Mouse (Mus musculus) heart, postnatal 4 days (tissue): ENCODE data around the gene 1700122O11Rik. TPM values are rescaled to one million over a fixed set of nuclear protein-coding genes. Genes with fewer than 3 reads are reported as not detected.

Experiments
- DNase-seq: peaks from one replicate; pipeline ENCODE4 v3.0.0; 2021
- total RNA-seq, 2 experiments: library from RNA; stranded (reverse); gene quantifications; 2 replicates each; pipeline ENCODE4 v1.2.3; 2021

The 1700122O11Rik gene
- total RNA-seq, 2 experiments from 2014 or later: not detected

DNA sequence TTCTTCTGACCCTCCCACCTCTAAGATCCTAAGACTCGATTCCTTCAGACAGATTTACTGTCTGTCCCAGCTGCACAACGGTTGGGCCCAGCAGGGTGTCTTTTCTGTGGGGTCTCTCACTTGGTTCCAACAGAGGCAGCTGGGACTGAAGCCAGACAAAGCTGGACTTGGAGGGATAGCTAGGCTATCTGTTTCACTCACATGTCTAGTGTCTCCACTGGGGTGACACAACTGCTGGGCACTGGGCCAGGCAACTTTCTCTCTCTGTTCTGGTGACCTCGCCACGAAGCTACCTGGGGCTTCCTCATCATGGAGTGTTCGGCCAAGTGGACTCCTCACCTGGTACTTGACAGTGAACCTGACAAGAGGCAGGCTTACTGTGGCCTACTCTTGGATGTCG is 10.4 kb downstream of the 1700122O11Rik start:
- DNase-seq: peak; percentile 80

DNA sequence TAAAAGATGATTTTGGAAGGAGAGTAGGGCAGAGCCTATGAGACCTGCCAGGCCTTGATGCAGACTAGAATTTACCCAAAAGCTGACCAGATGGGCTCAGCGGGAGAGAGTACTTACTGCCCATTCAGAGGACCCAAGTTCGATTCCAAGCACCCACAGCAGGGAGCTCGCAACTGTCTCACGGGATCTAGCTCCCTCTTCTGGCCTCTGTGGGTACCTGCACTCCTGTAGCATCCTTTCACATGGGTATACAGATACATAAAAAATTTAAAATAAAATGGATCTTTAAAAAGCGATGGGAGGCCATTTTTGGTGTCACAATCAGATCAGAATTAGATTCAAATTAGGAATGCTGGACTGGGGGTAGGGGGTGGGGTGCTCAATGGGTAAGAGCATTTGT is 11.1 kb downstream of the 1700122O11Rik start:
- no peak for DNase-seq

DNA sequence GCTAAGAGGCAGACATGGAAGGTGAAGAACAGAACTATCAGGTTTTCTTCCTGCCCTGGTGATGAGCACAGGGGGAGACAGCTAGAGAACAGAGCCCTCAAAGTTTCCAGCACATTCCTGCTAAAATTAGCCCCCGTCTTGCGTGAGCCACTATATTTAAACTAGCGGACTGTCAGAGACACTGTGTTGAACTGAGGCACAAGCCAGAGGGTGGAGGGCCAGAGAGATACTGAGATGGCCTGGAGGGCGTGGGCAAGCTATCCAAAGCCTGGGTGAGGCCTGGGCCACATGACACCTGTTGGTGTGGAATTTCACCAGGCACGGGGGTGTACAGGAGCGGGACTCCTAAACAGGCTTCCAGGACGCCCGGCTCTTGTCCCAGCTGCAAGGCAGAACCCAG is 14.0 kb downstream of the 1700122O11Rik start:
- peak; percentile 53 for DNase-seq

DNA sequence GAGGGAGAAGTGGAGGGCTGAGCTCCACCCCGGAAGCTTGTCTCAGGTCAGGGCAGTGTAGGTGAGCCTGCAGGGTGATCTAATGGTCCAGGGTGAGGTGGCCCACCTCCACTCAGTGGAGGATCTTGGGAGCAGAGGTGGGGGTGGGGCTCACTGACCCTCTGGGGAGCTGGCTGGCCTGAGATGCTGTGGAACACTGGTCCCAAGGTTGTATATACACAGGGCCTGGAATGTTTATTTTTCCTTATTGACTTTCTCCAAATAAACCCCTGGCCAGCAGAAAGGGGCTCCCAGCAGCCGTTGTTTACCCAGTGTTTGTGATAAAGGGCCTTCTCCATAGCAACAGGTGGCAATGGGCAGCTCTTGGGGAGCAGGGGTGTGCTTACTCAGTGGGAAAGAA is 18.5 kb downstream of the 1700122O11Rik start:
- no peak for DNase-seq

DNA sequence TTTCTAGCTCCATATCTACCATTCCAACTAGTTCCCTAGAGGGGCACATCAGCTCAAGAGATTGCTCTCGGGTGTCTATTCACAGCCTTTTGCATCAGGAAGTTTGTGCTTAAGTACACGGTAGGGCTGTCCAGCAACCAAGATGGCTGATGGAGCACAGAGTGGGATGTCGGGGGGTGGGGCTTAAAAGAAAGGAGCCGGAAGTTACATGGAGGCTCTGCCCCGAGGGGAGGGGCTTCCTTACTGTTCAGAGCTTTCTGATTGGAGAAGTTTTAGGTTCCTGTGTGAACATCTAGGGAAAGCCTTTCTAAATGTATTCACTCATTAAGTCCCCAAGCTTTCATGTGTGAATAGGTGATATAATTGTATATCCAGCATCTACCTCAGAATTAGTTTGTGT is 21.5 kb downstream of the 1700122O11Rik start:
- DNase-seq: no peak

DNA sequence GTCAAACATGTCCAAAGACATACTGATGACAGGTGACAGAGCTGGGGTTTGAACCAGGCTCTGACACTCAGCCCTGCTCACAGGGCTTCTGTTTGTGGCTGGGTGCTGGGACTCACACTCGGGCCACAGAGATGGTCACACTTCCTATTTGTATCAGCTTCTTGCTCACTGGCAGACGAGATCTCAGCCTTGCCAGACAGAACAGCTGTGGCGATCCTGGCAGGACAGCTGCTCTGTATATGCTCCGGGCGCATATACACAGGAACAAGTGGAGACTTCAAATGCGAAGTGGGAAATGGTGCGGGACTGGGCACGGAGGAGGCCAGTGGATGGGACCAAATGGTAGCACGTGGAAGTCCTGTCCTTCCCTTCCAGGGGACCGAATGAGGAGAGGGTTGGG is 25.5 kb downstream of the 1700122O11Rik start:
- no peak for DNase-seq

DNA sequence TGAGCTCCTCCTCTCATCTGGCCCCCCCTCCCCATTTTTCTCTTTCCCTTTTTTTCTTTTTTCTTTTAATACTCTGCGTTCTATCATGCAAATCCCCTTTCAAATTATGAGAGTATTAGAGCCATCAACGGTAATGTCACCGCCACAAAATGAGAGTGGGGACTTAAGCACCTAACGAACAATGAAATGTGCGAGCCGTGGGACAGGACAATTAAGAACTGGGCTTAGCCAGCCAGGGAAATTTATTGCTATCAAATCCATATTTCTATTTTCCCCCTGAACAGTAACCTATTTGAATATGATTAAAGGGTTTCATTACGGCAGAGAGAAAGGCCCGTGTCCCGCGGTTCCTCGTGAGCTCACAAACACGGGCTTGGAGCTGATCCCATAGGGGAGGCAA is 27.0 kb downstream of the 1700122O11Rik start:
- no peak for DNase-seq

DNA sequence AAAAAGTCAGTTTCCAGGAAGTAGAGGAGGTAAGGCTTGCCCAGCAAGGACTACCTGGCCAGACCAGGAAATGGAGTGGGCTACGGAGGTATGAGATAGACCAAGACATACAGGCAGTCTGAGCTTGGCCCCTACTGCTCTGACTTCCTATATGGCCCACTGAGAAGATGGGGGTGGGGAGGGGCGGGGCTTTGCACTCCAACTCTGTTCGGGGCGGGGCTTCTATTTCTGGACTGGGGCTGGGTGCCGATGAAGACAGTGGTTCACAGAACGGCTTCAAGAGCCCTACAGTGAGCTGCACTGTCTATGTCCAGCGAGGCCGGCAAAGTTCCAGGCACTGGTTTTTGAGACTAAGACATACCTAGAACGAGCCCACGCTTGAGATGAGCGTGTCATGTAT is 27.8 kb downstream of the 1700122O11Rik start:
- DNase-seq: no peak

DNA sequence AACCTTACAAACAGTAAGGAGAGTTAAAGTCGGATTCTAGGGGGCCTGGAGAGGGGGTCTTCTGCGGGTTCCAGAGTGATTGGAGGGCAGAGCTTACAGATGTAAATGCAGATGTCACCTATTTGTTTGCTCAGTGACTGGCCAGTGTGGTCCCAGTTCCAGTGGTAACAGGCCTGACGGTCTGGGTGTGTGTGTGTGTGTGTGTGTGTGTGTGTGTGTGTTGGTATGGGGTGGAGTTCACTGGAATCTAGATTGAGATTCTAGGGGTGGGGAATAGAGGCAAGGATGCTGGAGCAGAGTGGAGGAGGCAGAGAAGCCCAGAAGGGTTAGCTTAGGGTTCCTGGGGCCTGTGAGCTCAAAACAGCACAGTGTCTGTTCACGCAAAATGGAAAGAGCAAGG is 32.3 kb downstream of the 1700122O11Rik start:
- no peak for DNase-seq

DNA sequence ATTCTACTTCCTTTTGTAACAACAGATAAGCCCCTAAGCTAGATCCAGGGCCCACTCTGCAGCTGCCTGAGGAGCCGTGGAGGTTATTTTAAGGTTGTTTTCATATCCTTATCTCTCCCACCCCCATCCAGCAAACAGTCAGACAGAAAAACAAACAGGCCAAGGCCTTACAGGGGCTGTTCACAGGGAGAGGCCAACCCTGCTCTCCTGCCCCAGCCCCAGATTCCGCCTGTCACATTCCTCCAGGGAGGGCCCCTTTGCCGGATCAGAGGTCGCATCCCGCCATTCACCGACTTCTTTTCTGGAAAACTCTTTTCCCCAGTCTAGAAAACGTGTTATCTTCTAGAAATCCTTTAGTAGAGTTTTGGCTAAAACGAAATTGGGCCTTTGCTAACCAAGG is 33.0 kb downstream of the 1700122O11Rik start:
- peak; percentile 35 for DNase-seq

DNA sequence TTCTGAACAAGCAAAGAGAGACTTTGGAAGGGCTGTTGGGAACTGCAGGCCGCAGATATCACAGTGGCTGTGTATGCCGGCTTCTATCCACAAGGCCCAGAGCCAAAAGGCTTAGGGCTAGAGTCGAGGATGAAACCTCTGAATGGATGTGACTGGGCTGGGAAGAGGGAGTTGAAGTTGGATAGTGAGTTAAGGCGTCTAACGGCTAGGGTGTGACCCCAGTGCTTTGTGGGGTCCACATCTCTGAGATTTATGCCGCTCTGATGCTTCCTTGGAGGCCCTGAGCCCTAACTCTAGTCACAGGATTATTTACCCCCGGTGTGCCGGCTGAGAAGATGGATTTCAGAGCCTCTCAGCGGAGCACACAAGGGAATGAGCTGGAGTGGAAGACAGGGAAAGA is 33.5 kb downstream of the 1700122O11Rik start:
- no peak for DNase-seq

DNA sequence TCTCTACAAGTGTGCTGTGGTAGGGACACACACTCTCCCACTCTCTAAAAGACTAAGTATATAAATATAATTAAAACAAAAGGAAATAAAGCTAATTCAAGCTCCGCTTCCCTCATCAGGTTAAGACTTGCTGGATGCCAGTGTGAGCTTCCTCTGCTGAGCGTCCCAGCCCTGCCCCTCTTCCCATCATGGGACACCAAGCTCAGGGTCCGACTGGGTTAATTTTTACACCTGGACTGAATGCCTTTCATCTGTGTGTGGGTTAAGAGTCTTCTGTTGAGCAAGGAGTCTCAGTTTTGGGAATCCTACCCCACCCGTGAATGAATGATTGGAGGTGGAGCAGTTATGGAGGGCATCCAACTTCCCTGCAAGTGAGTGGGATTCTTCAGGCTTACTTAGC is 35.6 kb downstream of the 1700122O11Rik start:
- DNase-seq: no peak

DNA sequence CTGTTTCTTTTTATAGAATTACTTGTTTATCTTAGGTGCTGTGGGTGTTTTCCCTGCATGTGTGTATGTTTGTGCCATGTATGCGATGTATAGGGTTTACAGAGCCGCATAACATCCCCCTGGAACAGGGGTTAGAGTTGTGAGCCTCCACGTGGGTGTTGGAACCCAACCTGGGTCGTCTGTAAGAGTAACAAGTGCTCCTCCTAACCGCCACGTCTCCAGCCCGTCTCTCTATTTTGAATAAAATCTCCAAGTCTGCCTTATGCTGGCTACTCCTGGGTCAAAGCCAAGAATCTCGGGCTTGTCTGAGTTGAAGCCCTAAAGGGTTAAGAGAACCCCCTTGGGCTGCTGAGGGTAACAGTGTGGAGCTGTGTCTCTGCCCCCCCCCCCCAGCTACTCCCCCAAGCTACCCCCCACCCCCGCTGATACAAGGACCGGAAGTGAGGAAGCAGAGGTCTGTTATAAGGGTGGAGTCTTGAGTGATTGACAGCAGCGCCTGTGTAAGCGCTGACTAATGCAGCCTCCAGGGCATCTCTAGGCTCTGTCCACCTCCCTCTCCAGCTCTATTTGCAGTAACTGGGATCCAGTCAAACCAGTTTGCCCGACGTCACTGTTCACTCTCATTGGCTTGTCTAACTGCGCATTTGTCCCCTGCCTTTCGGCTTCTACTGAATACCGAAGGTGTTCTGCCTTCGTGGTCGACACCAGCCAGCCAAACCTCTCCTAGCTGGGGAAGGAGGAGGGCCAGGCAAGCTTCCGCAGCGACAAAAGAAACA is 36.3 kb downstream of the 1700122O11Rik start:
- DNase-seq: peak; percentile 62

DNA sequence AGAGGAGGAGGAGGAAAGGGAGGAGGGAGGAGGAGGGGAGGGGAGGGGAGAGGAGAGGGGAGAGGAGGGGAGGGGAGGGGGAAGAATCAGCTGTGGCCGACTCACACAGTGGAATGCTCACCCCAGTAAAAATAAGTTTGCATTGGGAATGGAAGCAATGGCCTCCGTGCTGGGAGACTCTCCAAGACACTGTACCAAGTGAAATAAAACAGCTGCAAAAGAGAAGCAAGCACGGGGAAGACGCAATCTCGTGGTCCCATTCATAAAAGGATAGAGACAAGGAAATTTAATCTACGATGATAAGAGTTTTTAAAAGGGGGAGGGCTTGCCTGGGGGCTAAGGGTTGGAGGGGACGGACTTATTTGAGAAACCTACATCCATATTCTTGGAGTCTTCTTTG is 36.9 kb downstream of the 1700122O11Rik start:
- peak; percentile 38 for DNase-seq

DNA sequence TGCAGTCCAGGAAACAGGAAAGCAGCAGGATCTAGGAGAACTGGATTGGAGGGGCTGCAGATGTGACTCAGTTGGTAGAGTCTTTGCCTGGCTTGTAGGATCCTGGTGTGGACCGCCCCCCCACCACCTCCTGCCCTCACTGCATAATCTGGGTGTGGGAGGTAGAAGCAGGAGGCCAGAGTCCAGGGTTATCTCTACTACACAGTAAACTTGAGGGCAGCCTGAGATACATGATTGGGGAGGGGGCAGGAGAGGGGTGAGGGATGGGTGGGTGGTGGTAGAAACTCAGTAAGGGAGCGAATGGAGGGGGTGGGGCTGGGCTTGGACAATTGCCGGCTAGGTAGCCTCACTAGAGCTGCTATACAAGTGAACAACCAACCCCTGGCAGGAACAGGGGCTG is 38.3 kb downstream of the 1700122O11Rik start:
- DNase-seq: no peak

DNA sequence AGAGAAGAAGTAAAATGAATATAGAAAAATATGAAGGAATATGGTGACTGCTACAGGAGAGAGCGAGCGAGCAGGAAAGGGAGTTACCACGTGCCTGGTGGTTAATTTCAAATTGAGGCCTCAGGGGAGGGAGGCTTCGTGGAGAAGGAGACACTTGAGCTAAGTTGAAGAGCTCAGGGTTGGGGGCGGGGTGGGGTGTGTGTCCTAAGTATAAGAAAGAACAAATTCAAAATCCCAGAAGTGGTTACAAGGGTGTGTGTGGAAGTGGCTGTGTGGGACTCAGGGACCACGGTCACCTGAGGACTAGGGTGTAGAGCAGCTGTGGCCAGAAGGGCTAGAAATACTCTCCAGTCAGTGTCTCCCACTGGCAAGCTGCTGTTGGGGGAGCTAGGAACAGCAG is 38.7 kb downstream of the 1700122O11Rik start:
- no peak for DNase-seq

DNA sequence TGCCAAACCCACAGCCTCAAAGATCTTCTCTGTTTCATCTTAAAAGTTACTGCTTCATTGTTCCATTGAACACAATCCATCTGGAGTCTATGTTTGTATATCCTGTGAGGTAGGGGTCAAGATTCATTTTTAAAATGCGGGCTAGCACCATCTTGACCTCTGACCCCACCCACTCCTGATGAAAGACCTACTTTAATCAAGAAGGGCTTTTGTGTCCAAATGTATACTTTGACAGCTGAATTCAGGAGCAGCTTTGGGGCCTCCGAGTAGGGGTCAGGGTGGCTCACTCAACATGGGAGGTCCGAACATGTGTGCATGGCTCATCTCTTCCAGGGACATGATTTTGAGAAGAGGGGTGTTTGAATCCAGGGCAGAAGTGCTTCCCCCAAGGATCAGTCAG is 40.3 kb downstream of the 1700122O11Rik start:
- DNase-seq: no peak

DNA sequence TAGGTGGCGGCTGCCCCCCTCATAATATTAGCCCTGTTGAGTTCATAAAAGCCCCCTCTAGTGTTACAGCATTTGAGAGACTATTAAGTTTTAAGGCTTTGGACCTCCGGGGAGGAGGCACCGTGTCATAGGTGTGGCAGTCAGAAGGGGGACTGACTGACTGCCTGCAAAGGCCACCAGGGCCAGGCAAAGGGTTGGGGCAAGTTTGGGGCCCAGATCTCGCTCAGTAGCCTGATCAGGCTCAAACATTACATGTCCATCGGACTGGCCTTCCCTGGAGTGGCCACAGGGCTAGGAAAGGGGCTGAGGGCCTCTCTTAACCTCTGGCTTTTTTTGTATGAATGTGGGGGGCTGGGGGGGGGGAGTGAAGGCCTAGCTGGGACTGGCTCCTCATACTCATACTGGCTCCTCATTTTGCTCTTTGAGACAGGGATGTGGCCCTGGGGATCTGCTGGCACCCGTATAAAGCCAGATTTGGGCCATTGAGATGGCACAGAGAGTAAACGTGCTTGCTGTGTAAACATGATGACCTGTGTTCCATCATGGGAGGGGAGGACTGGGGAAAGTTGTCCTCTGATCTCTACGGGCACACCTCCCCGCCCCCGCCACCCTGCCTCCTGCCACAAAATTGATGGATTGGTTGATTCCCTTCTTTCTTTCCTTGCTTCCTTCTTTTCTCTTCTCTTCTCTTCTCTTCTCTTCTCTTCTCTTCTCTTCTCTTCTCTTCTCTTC is 47.5 kb downstream of the 1700122O11Rik start:
- no peak for DNase-seq

DNA sequence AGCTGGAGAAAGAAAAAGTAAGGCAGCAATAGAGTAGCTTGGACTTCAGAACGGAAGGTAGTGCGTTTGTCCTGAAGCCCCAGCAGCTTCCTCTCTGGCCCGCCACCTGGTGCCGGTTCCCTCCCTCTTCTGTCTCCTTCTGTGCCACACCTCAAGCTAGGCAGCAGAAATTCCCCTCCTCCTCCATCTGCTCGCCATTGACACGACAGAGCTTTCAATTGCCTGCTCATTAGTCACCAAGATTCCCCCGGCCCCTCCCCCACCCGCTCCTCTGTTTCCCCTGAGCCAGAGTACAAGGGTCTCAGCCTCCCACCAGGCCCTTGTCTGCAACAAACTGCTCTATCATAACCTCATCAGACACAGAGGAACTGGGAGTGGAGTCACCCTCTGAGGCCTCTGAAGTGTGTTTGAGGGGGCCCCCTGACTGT is 48.1 kb downstream of the 1700122O11Rik start:
- DNase-seq: no peak

DNA sequence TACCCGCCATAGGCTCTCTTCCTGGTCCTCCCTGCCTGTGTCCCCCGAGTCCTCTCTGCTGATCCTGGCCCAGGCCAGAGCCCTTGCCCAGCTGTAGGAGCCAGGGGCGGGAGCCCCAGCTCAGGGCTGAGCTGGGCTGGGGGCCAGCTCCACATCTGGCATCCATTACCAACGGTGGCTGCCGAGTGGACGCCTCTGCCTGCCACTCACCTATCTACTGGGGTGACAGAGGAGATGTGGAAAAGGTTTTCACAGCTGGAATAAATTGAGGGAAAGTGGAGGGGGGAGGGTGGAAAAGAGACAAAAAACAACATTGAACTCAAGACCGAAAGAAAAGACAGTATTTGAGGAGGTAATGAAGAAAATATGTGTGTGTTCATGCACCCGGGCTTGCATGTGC is 49.3 kb downstream of the 1700122O11Rik start:
- DNase-seq: peak; percentile 52

DNA sequence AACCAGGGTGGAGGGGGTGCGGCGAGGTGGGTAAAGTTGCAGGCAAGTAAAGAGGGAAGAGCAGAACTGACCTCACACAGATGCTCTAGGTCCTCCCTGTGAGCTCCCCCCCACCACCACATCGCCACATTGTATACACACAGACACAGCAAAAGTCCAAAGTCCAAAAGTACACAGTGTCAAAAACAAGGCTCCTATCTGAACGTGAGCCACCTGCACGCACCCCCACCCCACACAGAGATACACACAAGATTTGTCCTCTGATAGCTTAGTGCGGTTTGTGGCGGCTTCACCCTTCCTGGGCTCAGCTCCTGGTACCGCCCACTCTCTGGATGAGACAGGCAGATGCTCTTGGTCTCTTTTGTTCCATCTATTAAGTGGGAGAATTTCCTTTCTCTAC is 50.0 kb downstream of the 1700122O11Rik start:
- no peak for DNase-seq
